Mouse (Mus musculus) CH12.LX (cell line): Measurements from ENCODE around the gene Parp3. TPM values are rescaled to one million over a fixed set of nuclear protein-coding genes. Genes with fewer than 3 reads are reported as not detected.

Source experiments
- DNase-seq: peaks from one replicate; pipeline ENCODE4 v3.0.0-alpha.2; 2013; ENCODE audit errors: extremely low read depth
- H3K27ac ChIP-seq: 2 replicates; pipeline ENCODE4 v1.5.1; 2012; ENCODE audit warnings: low read depth, mild to moderate bottlenecking, control low read depth, moderate library complexity; ENCODE audit not compliant: insufficient read depth
- H3K27me3 ChIP-seq: replicated peaks from 2 replicates; pipeline ENCODE3; 2012; ENCODE audit warnings: inconsistent platforms
- H3K36me3 ChIP-seq, 2 experiments: replicated peaks in 1 of 2; 2 replicates each; pipeline versions ENCODE3 to v1.6.1; 2012; ENCODE audit warnings: inconsistent platforms in 1 of 2, low read length in 1 of 2, mild to moderate bottlenecking in 1 of 2, mixed read lengths in 1 of 2, moderate library complexity in 1 of 2; ENCODE audit not compliant: control insufficient read depth in 1 of 2, insufficient read depth in 1 of 2
- H3K4me1 ChIP-seq, 2 experiments: 2 replicates each; pipeline ENCODE4 v1.6.1; 2012; ENCODE audit warnings: inconsistent platforms in 1 of 2, moderate library complexity in 1 of 2; ENCODE audit not compliant: insufficient read depth in 2 of 2, control insufficient read depth in 1 of 2
- H3K4me2 ChIP-seq: 2 replicates; pipeline ENCODE4 v1.6.1; 2012; ENCODE audit warnings: low read depth, mild to moderate bottlenecking, control low read depth; ENCODE audit not compliant: poor library complexity, insufficient read depth, severe bottlenecking
- H3K4me3 ChIP-seq, 3 experiments: fragments of 150-350 bp in 1 of 3; sonication (generic) in 1 of 3; replicated peaks in 1 of 3; 2 replicates each; pipeline versions ENCODE3 to v1.5.1; 2011 to 2012; ENCODE audit warnings: low read depth in 2 of 3, low read length in 2 of 3, mild to moderate bottlenecking in 2 of 3, moderate library complexity in 2 of 3, control low read depth in 1 of 3, improper control_type of control experiment in 1 of 3, inconsistent platforms in 1 of 3, mixed read lengths in 1 of 3; ENCODE audit not compliant: poor library complexity in 1 of 3
- H3K79me2 ChIP-seq: replicated peaks from 2 replicates; pipeline ENCODE4 v1.6.1; 2012; ENCODE audit warnings: mild to moderate bottlenecking, moderate library complexity; ENCODE audit not compliant: control insufficient read depth, poor library complexity, insufficient read depth, severe bottlenecking; ENCODE audit errors: extremely low read depth
- H3K9ac ChIP-seq: 2 replicates; pipeline ENCODE4 v1.6.1; 2012; ENCODE audit warnings: low read depth, mild to moderate bottlenecking, control low read depth, moderate library complexity; ENCODE audit not compliant: insufficient read depth
- H3K9me3 ChIP-seq: replicated peaks from 2 replicates; pipeline ENCODE3; 2012; ENCODE audit warnings: low read length, inconsistent platforms, mixed read lengths
- BHLHE40 ChIP-seq: IDR thresholded peaks from 2 replicates; pipeline ENCODE4 v1.6.1; 2011; ENCODE audit warnings: mild to moderate bottlenecking, low read depth, low read length, improper control_type of control experiment
- CHD2 ChIP-seq: IDR thresholded peaks from 2 replicates; pipeline ENCODE4 v1.6.1; 2011; ENCODE audit warnings: low read length, improper control_type of control experiment
- CTCF ChIP-seq, 2 experiments: IDR thresholded peaks in 1 of 2; conservative IDR thresholded peaks in 1 of 2; 2 replicates each; pipeline ENCODE4 v1.5.1; 2011 to 2012; ENCODE audit warnings: low read depth in 2 of 2, low read length in 2 of 2, improper control_type of control experiment in 1 of 2, inconsistent platforms in 1 of 2, mild to moderate bottlenecking in 1 of 2, moderate library complexity in 1 of 2
- E2F4 ChIP-seq: IDR thresholded peaks from 2 replicates; pipeline ENCODE4 v1.6.1; 2011; ENCODE audit warnings: low read depth, low read length, improper control_type of control experiment; ENCODE audit not compliant: insufficient replicate concordance
- ELF1 ChIP-seq: IDR thresholded peaks from 2 replicates; pipeline ENCODE4 v1.6.1; 2014; ENCODE audit warnings: low read depth, mild to moderate bottlenecking, inconsistent platforms, low read length, improper control_type of control experiment
- EP300 ChIP-seq: IDR thresholded peaks from 2 replicates; pipeline ENCODE4 v1.6.1; 2011; ENCODE audit warnings: low read length, improper control_type of control experiment
- ETS1 ChIP-seq: conservative IDR thresholded peaks from 2 replicates; pipeline ENCODE4 v1.6.1; 2012; ENCODE audit warnings: low read depth, mild to moderate bottlenecking, inconsistent platforms, low read length, improper control_type of control experiment, moderate library complexity
- JUN ChIP-seq: IDR thresholded peaks from 2 replicates; pipeline ENCODE4 v1.6.1; 2011; ENCODE audit warnings: low read depth, mild to moderate bottlenecking, low read length, improper control_type of control experiment, moderate library complexity; ENCODE audit not compliant: insufficient read depth
- JUND ChIP-seq: conservative IDR thresholded peaks from 2 replicates; pipeline ENCODE4 v1.6.1; 2011; ENCODE audit warnings: low read depth, low read length, improper control_type of control experiment
- MXI1 ChIP-seq: IDR thresholded peaks from 2 replicates; pipeline ENCODE4 v1.6.1; 2011; ENCODE audit warnings: mild to moderate bottlenecking, low read depth, low read length, improper control_type of control experiment
- MYC ChIP-seq: IDR thresholded peaks from 2 replicates; pipeline ENCODE4 v1.6.1; 2011; ENCODE audit warnings: low read depth, mild to moderate bottlenecking, improper control_type of control experiment, low read length
- NELFE ChIP-seq: IDR thresholded peaks from 2 replicates; pipeline ENCODE4 v1.6.1; 2011; ENCODE audit warnings: low read depth, low read length, improper control_type of control experiment
- NRF1 ChIP-seq: IDR thresholded peaks from 2 replicates; pipeline ENCODE4 v1.6.1; 2014; ENCODE audit warnings: low read depth, mild to moderate bottlenecking, inconsistent platforms, low read length, improper control_type of control experiment, moderate library complexity
- POLR2A ChIP-seq: IDR thresholded peaks from 2 replicates; pipeline ENCODE4 v1.6.1; 2011; ENCODE audit warnings: low read depth, mild to moderate bottlenecking, improper control_type of control experiment, low read length
- POLR2AphosphoS2 ChIP-seq: IDR thresholded peaks from 2 replicates; pipeline ENCODE4 v1.6.1; 2011; ENCODE audit warnings: low read depth, low read length, improper control_type of control experiment
- RAD21 ChIP-seq: IDR thresholded peaks from 2 replicates; pipeline ENCODE4 v1.6.1; 2011; ENCODE audit warnings: low read depth, mild to moderate bottlenecking, low read length, improper control_type of control experiment, moderate library complexity
- SIN3A ChIP-seq: IDR thresholded peaks from 2 replicates; pipeline ENCODE4 v1.6.1; 2012; ENCODE audit warnings: low read length, improper control_type of control experiment, inconsistent platforms
- TCF12 ChIP-seq: IDR thresholded peaks from 2 replicates; pipeline ENCODE4 v1.6.1; 2014; ENCODE audit warnings: low read depth, mild to moderate bottlenecking, inconsistent platforms, low read length, improper control_type of control experiment
- UBTF ChIP-seq: IDR thresholded peaks from 2 replicates; pipeline ENCODE4 v1.6.1; 2012; ENCODE audit warnings: low read depth, mild to moderate bottlenecking, inconsistent platforms, low read length, improper control_type of control experiment, moderate library complexity
- USF1 ChIP-seq: IDR thresholded peaks from 2 replicates; pipeline ENCODE4 v1.6.1; 2014; ENCODE audit warnings: low read depth, mild to moderate bottlenecking, inconsistent platforms, low read length, improper control_type of control experiment
- USF2 ChIP-seq: conservative IDR thresholded peaks from 2 replicates; pipeline ENCODE4 v1.6.1; 2011; ENCODE audit warnings: low read depth, low read length, improper control_type of control experiment
- ZC3H11A ChIP-seq: IDR thresholded peaks from 2 replicates; pipeline ENCODE4 v1.6.1; 2012; ENCODE audit warnings: low read depth, mild to moderate bottlenecking, inconsistent platforms, low read length, improper control_type of control experiment
- ZKSCAN1 ChIP-seq: IDR thresholded peaks from 2 replicates; pipeline ENCODE4 v1.6.1; 2012; ENCODE audit warnings: low read depth, inconsistent platforms, low read length, improper control_type of control experiment, borderline replicate concordance
- ZMIZ1 ChIP-seq: IDR thresholded peaks from 2 replicates; pipeline ENCODE4 v1.6.1; 2012; ENCODE audit warnings: low read depth, mild to moderate bottlenecking, inconsistent platforms, low read length, improper control_type of control experiment
- dilution Hi-C: fragments of 300-500 bp; cut with MboI; formaldehyde crosslinking; loops from 2 replicates; pipeline ENCODE4 v1.14.3; 2020; ENCODE audit warnings: low sequenced_read_pairs; ENCODE audit not compliant: extremely low pct_unique_long_range_greater_than_20kb, extremely low pct_ligation_motif_present
- in situ Hi-C: fragments of 300-500 bp; cut with MboI; formaldehyde crosslinking; loops from 3 replicates; pipeline ENCODE4 v1.14.3; 2019; ENCODE audit warnings: low sequenced_read_pairs, low pct_ligation_motif_present, low pct_unique_long_range_greater_than_20kb, mixed read lengths
- polyA plus RNA-seq: library from polyadenylated mRNA; unstranded; fragments of >175 nt; gene quantifications from 2 replicates; pipeline ENCODE4 v1.2.1, GENCODE M21; 2012; ENCODE audit warnings: low read depth; ENCODE audit not compliant: insufficient read length
- total RNA-seq, 2 experiments: library from RNA; depleted of rRNA; stranded (reverse); fragments of 300-350 nt in 1 of 2; fragments of >200 nt in 1 of 2; gene quantifications; 2 replicates each; pipeline ENCODE4 v1.2.3; 2012 to 2014

Gene Parp3
- total and polyA plus RNA-seq, 3 experiments, result 10.3 to 24.6 (median 12.9) TPM

DNA sequence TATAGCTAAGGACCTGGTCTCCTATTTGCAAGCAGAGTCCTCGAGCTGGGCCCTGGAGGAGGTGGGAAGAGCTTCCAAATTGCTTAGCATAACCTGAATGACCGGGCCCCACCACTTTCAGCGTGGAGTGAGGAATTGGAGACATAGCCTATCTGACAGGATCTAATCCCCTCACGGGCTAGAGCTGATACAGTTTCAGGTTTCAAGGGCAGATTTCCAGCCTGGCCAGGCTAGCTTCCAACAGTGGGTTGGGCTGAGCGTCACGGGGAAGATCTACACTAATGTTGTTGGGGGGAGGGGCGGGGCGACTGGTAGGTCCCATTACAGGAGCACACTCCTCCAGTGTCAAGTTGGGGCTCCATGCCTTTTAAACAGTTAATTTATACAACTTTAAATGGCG, 26.1 kb downstream of the Parp3 start:
- in situ Hi-C loops (no loop called here), dilution Hi-C loops (no loop called here)
- Histone ChIP-seq H3K4me1 (peaks cover 19 to 59% of the 10 kb centered on the region in 2 experiments), H3K4me2 (no peak overlapping the region), H3K9ac (no peak overlapping the region), H3K4me3 (no peak overlapping the region), H3K79me2 (no peaks in the 10 kb centered on the region), H3K36me3 (peaks cover 0 to 25% of the 10 kb centered on the region in 2 experiments), H3K27ac (no peak overlapping the region), H3K9me3 (no peaks in the 10 kb centered on the region), H3K27me3 (no peaks in the 10 kb centered on the region)
- DNase-seq, result no peak
- no peak for TF ChIP-seq JUN
- TF ChIP-seq ZMIZ1, result no peak
- no peak for TF ChIP-seq UBTF
- no peak for TF ChIP-seq POLR2AphosphoS2
- TF ChIP-seq BHLHE40, result no peak
- no peak for TF ChIP-seq EP300
- no peak for TF ChIP-seq NRF1
- no peak for TF ChIP-seq JUND
- TF ChIP-seq, all 38 proteins: peak for 0

DNA sequence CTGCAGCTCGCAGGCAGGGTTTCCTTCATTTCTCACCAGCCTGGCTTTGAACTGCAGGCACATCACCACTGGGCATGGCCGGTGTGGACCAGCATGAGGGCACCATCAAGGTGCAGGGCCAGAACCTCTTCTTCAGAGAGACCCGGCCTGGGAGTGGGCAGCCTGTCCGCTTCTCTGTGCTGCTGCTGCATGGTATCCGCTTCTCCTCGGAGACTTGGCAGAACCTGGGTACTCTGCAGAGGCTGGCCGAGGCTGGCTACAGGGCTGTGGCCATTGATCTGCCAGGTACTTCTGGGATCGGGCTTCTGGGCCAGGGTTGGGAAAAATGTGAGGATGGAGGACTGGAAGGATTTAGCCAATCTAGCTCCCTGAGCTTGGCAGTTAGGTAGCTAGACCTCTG, 26.8 kb downstream of the Parp3 start:
- Histone ChIP-seq H3K27ac (no peak overlapping the region), H3K27me3 (no peaks in the 10 kb centered on the region), H3K9ac (no peak overlapping the region), H3K79me2 (no peaks in the 10 kb centered on the region), H3K36me3 (peaks cover 0 to 32% of the 10 kb centered on the region in 2 experiments), H3K4me2 (no peak overlapping the region), H3K9me3 (no peaks in the 10 kb centered on the region), H3K4me3 (no peak overlapping the region), H3K4me1 (peaks cover 16 to 52% of the 10 kb centered on the region in 2 experiments)
- no peak for DNase-seq
- TF ChIP-seq BHLHE40 (no peak), CHD2 (no peak), POLR2AphosphoS2 (no peak), E2F4 (no peak), TCF12 (no peak), USF2 (no peak), POLR2A (no peak), MXI1 (no peak), ZKSCAN1 (no peak), SIN3A (no peak), ZC3H11A (no peak), MYC (no peak), ELF1 (no peak), NELFE (no peak), NRF1 (no peak), USF1 (no peak), ETS1 (no peak), CTCF (conservative IDR thresholded peaks at IDR 0.05 in 1 of 2, IDR thresholded peaks at IDR 0.05 in 1 of 2; ENCODE audit: low read depth in 2 of 2, low read length in 2 of 2) (no peak), JUND (no peak), RAD21 (no peak)
- in situ Hi-C loops (no loop called here), dilution Hi-C loops (no loop called here)
